In the genomic region with DNA sequence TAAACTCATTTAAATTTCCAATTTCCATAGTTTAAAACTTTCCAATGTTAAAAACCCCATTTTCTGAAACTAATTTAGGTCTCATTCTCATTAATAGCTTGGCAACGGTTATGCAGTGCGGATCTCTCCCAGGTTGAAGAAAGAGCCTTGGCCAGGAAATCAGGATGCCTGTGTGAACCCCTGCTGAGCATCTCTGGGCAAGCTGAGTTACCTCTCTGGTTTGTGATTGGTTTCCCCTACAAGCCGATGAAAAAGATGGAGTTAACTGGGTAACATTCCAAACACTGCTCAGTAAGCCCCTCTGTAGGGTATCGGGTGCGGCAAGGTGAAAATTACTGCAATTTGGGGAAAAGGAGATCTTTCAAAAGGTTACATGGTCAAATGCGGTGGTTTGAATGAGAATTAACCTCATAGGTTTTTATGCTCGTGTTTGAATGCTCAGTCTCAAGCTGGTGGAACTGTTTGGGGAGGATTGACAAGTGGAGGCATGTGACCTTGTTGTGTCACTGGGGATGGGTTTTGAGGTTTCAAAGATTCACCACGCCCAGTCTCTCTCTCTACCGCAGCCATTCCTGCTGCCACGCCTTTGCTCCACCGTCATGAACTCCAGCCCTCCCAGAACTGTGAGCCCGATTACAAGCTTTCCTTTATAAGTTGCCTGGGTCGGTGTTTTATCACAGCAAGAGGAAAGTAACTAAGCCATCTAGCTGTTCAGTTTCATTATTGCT, we compare ENCODE assay signal across 17 mouse cellular contexts.
"Had no signal": no experiment of that assay in that cellular context is flagged by ENCODE, and none has a peak within 500 bp of the region (broad histone marks: within the 10 kb centered on the region; RNA-seq: fewer than 3 reads in every experiment).

No protein-coding gene starts in this region.

- H3K9ac ChIP-seq: lung, embryonic 14.5 days; midbrain, embryonic 13.5 days; midbrain, embryonic 15.5 days; neural tube, embryonic 13.5 days; neural tube, embryonic 15.5 days had no signal

- H3K27ac ChIP-seq: midbrain, embryonic 10.5 days; midbrain, embryonic 13.5 days; midbrain, embryonic 15.5 days; neural tube, embryonic 13.5 days; neural tube, embryonic 15.5 days had no signal

- H3K36me3 ChIP-seq: midbrain, embryonic 10.5 days; midbrain, embryonic 13.5 days; midbrain, embryonic 15.5 days; neural tube, embryonic 13.5 days; neural tube, embryonic 15.5 days had no signal

- DNase-seq: lung, adult 18-20 months; lung, embryonic 14.5 days; lung, postnatal 10 days; lung, postnatal 4 days; right cerebral cortex, adult 18-20 months; right cerebral cortex, postnatal 25 days; right cerebral cortex, postnatal 4 days; spleen, adult 18-20 months; thymus, adult 18-20 months; thymus, postnatal 14 days; thymus, postnatal 36 days had no signal

- H3K27me3 ChIP-seq: midbrain, embryonic 15.5 days had no signal

- H3K9me3 ChIP-seq: midbrain, embryonic 10.5 days; midbrain, embryonic 13.5 days; midbrain, embryonic 15.5 days; neural tube, embryonic 13.5 days; neural tube, embryonic 15.5 days had no signal

- H3K4me3 ChIP-seq: midbrain, embryonic 10.5 days; midbrain, embryonic 13.5 days; midbrain, embryonic 15.5 days; myocyte; neural tube, embryonic 13.5 days; neural tube, embryonic 15.5 days had no signal

- H3K4me2 ChIP-seq: lung, embryonic 14.5 days; midbrain, embryonic 13.5 days; midbrain, embryonic 15.5 days; neural tube, embryonic 13.5 days; neural tube, embryonic 15.5 days had no signal

- ATAC-seq: midbrain, embryonic 15.5 days had no signal
